Mouse (Mus musculus) CH12.LX (cell line): ENCODE measurements around the gene Tmem63b.
A peak's percentile ranks its signal among the peaks of the same experiment; 100 is the strongest.

Source experiments
- CTCF ChIP-seq, 2 experiments: IDR thresholded peaks in 1 of 2; conservative IDR thresholded peaks in 1 of 2; 2 replicates each; pipeline ENCODE4 v1.5.1; 2011 to 2012; ENCODE audit warnings: low read depth in 2 of 2, low read length in 2 of 2, improper control_type of control experiment in 1 of 2, inconsistent platforms in 1 of 2, mild to moderate bottlenecking in 1 of 2, moderate library complexity in 1 of 2
- MAFK ChIP-seq: IDR thresholded peaks from 2 replicates; pipeline ENCODE4 v1.6.1; 2011; ENCODE audit warnings: low read length, improper control_type of control experiment; ENCODE audit not compliant: insufficient replicate concordance
- POLR2A ChIP-seq: IDR thresholded peaks from 2 replicates; pipeline ENCODE4 v1.6.1; 2011; ENCODE audit warnings: low read depth, mild to moderate bottlenecking, improper control_type of control experiment, low read length
- ZKSCAN1 ChIP-seq: IDR thresholded peaks from 2 replicates; pipeline ENCODE4 v1.6.1; 2012; ENCODE audit warnings: low read depth, inconsistent platforms, low read length, improper control_type of control experiment, borderline replicate concordance

DNA sequence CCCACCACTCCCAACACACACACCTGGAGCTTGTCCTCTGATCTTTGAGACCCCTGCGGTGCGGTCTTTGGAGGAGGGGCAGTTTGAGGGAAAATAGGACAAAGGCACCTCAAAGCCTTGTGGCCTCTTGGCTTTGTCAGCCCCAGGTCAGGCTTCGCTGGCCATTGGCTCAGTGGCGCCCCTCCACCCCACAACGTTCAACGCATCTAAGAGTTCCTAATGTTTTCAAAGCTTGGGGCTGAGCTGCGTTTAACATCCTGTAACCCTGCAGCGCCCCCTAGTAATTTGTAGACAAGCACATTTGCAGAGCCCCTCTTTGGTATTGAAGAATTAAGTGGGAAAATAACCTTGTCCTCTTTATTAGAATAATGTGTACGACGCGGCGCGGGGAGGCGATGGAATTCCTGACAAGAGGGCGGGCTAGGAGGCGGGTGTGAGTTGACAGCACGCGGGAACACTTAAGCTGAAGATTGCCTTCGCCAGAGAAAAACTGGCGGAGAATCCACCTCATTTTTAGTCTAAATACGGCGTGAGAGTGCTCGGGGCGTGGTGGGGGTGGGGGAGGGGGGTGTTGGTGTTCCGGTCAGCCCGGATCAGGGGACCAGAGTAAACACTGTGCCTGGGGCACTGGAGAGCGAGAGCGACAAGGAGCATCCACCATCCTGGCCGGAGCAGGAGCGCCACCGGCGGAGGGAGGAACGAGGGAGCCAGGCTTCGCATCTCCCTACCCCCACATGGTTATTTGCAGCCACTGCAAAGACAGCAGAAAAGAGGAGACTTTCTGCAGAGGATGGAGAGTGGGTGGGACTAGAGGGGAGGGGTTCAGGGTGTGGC is 56.6 kb downstream of the Tmem63b start:
- TF ChIP-seq CTCF (conservative IDR thresholded peaks at IDR 0.05 in 1 of 2, IDR thresholded peaks at IDR 0.05 in 1 of 2; ENCODE audit: low read depth in 2 of 2, low read length in 2 of 2) (peak in 1 of 2 experiments; percentile 82; a peak in 2 of 4 replicates), MAFK (no peak), POLR2A (no peak), ZKSCAN1 (no peak)
